In the genomic region with DNA sequence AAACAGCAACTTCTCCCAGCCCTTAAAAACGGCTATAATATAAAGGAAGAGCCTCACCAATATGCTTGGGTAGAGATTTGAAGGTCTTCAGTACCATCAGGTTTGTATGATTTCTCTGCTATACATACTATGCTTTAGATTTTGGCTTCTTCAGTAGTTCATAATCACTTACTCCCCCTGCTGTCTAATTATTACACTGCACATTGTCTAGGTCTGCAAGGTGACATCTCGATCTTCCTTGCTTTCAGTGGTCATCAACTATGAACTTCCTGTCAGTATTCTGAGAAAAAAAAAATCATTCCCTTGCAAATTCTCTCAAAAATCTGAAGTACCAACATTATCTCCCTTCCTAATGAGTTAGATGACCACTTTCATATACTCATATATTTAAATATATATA, we compare ENCODE assay signal across 11 mouse cellular contexts.
DNase-seq lines count a peak whose midpoint lies in the region; ATAC-seq and TF ChIP-seq lines count a peak whose summit lies in the region.
"Had no signal": no experiment of that assay in that cellular context is flagged by ENCODE, and none has a peak within 500 bp of the region (broad histone marks: within the 10 kb centered on the region; RNA-seq: fewer than 3 reads in every experiment).

No protein-coding gene starts in this region.

- H3K9me3 ChIP-seq in hindbrain, postnatal 0 days (ENCODE audit: low read length) = no peaks in the 10 kb centered on the region
- no peaks in the 10 kb centered on the region for H3K9me3 ChIP-seq in hindbrain, embryonic 10.5 days
- H3K9me3 ChIP-seq in CH12.LX (replicated peaks; ENCODE audit: low read length) = no peaks in the 10 kb centered on the region
- H3K9me3 ChIP-seq: heart, embryonic 15.5 days had no signal

- intact Hi-C loops in heart, postnatal 10 days (cut with DNase I) = no loop called here

- no peaks in the 10 kb centered on the region for H3K4me1 ChIP-seq in hindbrain, postnatal 0 days (ENCODE audit: insufficient read depth, low read length)
- no peaks in the 10 kb centered on the region for H3K4me1 ChIP-seq in hindbrain, embryonic 10.5 days (replicated peaks)
- no peaks in the 10 kb centered on the region for H3K4me1 ChIP-seq in CH12.LX (ENCODE audit: control insufficient read depth in 1 of 2, insufficient read depth in 2 of 2)
- H3K4me1 ChIP-seq: heart, embryonic 15.5 days had no signal

- TF ChIP-seq POLR2A in CH12.LX (IDR thresholded peaks at IDR 0.05; ENCODE audit: low read depth, low read length) = no peak

- peak; percentile 69 for TF ChIP-seq RAD21 in CH12.LX (IDR thresholded peaks at IDR 0.05; ENCODE audit: low read depth, low read length)

- no peaks in the 10 kb centered on the region for H3K79me2 ChIP-seq in CH12.LX (replicated peaks; ENCODE audit: control insufficient read depth, extremely low read depth, insufficient read depth, poor library complexity, severe bottlenecking)

- no peak overlapping the region for H3K27ac ChIP-seq in hindbrain, postnatal 0 days
- no peak overlapping the region for H3K27ac ChIP-seq in hindbrain, embryonic 10.5 days
- H3K27ac ChIP-seq in CH12.LX (ENCODE audit: insufficient read depth, low read depth) = no peak overlapping the region
- H3K27ac ChIP-seq: heart, embryonic 15.5 days had no signal

- in situ Hi-C loops in CH12.LX (cut with MboI; ENCODE audit: low pct_ligation_motif_present, low pct_unique_long_range_greater_than_20kb, low sequenced_read_pairs) = no loop called here

- peak; percentile 29 for TF ChIP-seq CTCF in hindbrain, postnatal 0 days (IDR thresholded peaks at IDR 0.05; ENCODE audit: low read depth)
- peak in 1 of 2 experiments; percentile 68; a peak in 2 of 4 replicates for TF ChIP-seq CTCF in CH12.LX (conservative IDR thresholded peaks at IDR 0.05 in 1 of 2, IDR thresholded peaks at IDR 0.05 in 1 of 2; ENCODE audit: low read depth in 2 of 2, low read length in 2 of 2)

- no peaks in the 10 kb centered on the region for H3K27me3 ChIP-seq in hindbrain, postnatal 0 days (ENCODE audit: insufficient read depth, low read length)
- H3K27me3 ChIP-seq in hindbrain, embryonic 10.5 days (ENCODE audit: insufficient read depth, poor library complexity, severe bottlenecking) = no peaks in the 10 kb centered on the region
- no peaks in the 10 kb centered on the region for H3K27me3 ChIP-seq in CH12.LX (replicated peaks)
- H3K27me3 ChIP-seq: heart, embryonic 15.5 days had no signal

- H3K36me3 ChIP-seq in hindbrain, postnatal 0 days (ENCODE audit: insufficient read depth, low read length) = no peaks in the 10 kb centered on the region
- no peaks in the 10 kb centered on the region for H3K36me3 ChIP-seq in hindbrain, embryonic 10.5 days
- H3K36me3 ChIP-seq in CH12.LX (replicated peaks in 1 of 2; ENCODE audit: control insufficient read depth in 1 of 2, insufficient read depth in 1 of 2, low read length in 1 of 2) = no peaks in the 10 kb centered on the region
- H3K36me3 ChIP-seq: heart, embryonic 15.5 days had no signal

- H3K4me3 ChIP-seq in hindbrain, postnatal 0 days (ENCODE audit: low read length) = no peak overlapping the region
- no peak overlapping the region for H3K4me3 ChIP-seq in hindbrain, embryonic 10.5 days
- no peak overlapping the region for H3K4me3 ChIP-seq in CH12.LX (replicated peaks in 1 of 3; ENCODE audit: low read depth in 2 of 3, low read length in 2 of 3, poor library complexity in 1 of 3)
- H3K4me3 ChIP-seq: heart, embryonic 15.5 days had no signal

- H3K4me2 ChIP-seq in hindbrain, postnatal 0 days (ENCODE audit: low read depth, low read length) = no peak overlapping the region
- no peak overlapping the region for H3K4me2 ChIP-seq in CH12.LX (ENCODE audit: insufficient read depth, low read depth, poor library complexity, severe bottlenecking)
- H3K4me2 ChIP-seq: heart, embryonic 15.5 days had no signal

- 73% methylated on average over 2 of the region's 2 CpGs for WGBS in hindbrain, postnatal 0 days
- WGBS in hindbrain, embryonic 10.5 days = 82% methylated on average over 2 of the region's 2 CpGs

- ATAC-seq in hindbrain, postnatal 0 days = no peak
- no peak for ATAC-seq in erythroid progenitor cell, adult 5-6 weeks (replicated peaks; ENCODE audit: low FRiP score, poor library complexity, severe bottlenecking)

- no peak overlapping the region for H3K9ac ChIP-seq in hindbrain, postnatal 0 days (replicated peaks; ENCODE audit: low read length)
- no peak overlapping the region for H3K9ac ChIP-seq in CH12.LX (ENCODE audit: insufficient read depth, low read depth)
- H3K9ac ChIP-seq: heart, embryonic 15.5 days had no signal

- TF ChIP-seq EP300 in CH12.LX (IDR thresholded peaks at IDR 0.05; ENCODE audit: low read length) = no peak

- dilution Hi-C loops in CH12.LX (cut with MboI; ENCODE audit: extremely low pct_ligation_motif_present, extremely low pct_unique_long_range_greater_than_20kb, low sequenced_read_pairs) = no loop called here

- DNase-seq in hindbrain, postnatal 0 days (ENCODE audit: low spot score) = peak; percentile 24
- no peak for DNase-seq in hindbrain, embryonic 10.5 days (ENCODE audit: low spot score)
- DNase-seq in 3T3-L1 (ENCODE audit: low read depth, low spot score) = peak; percentile 51
- DNase-seq in CH12.LX (ENCODE audit: extremely low read depth) = peak; percentile 61
- peak; percentile 42 for DNase-seq in embryo, embryonic 10.5 days (ENCODE audit: low spot score)
- DNase-seq in MN1 (ENCODE audit: low spot score) = no peak
- DNase-seq in heart, postnatal 10 days = no peak
- DNase-seq: cerebellum, postnatal 25 days; kidney, postnatal 10 days had no signal

TF ChIP-seq in CH12.LX, 34 proteins besides CTCF, POLR2A, EP300 and RAD21:
- TF ChIP-seq IRF4 (IDR thresholded peaks at IDR 0.05; ENCODE audit: low read depth, low read length) (no peak), MYC (IDR thresholded peaks at IDR 0.05; ENCODE audit: low read depth, low read length) (no peak), JUND (conservative IDR thresholded peaks at IDR 0.05; ENCODE audit: low read depth, low read length) (no peak), RCOR1 (conservative IDR thresholded peaks at IDR 0.05; ENCODE audit: low read depth, low read length) (no peak), BHLHE40 (IDR thresholded peaks at IDR 0.05; ENCODE audit: low read depth, low read length) (no peak), ZKSCAN1 (IDR thresholded peaks at IDR 0.05; ENCODE audit: borderline replicate concordance, low read depth, low read length) (no peak), ETS1 (conservative IDR thresholded peaks at IDR 0.05; ENCODE audit: low read depth, low read length) (no peak), SMC3 (IDR thresholded peaks at IDR 0.05; ENCODE audit: low read depth, low read length) (peak; percentile 63), MAX (IDR thresholded peaks at IDR 0.05; ENCODE audit: low read length) (no peak), ZC3H11A (IDR thresholded peaks at IDR 0.05; ENCODE audit: low read depth, low read length) (peak; percentile 11; the same call in 1 of the 2 replicates)
TF ChIP-seq in CH12.LX: peak in this region for 2.

Comparison
In these comparisons a context has a peak if more than half of its experiments do, and no peak if none do; other contexts are left out.
1. DNase-seq: peak in hindbrain, postnatal 0 days (single experiment), 3T3-L1 (single experiment), CH12.LX (single experiment) and embryo, embryonic 10.5 days (single experiment); none in hindbrain, embryonic 10.5 days (single experiment), MN1 (single experiment) and heart, postnatal 10 days (0 of 2).